Mouse (Mus musculus) heart, adult 18-20 months (tissue): ENCODE measurements at regions not wholly inside any gene's neighbourhood (a gene's known extent, or its start where the extent isn't known, plus 50 kb on each side); places are given as distances from the start of the nearest gene placed in this dataset.
A peak's percentile ranks its signal among the peaks of the same experiment; 100 is the strongest.

Experiments used
- DNase-seq, 2 experiments: peaks; one replicate each; pipeline ENCODE4 v3.0.0; 2021 to 2022; ENCODE audit warnings: mixed read lengths in 1 of 2

DNA sequence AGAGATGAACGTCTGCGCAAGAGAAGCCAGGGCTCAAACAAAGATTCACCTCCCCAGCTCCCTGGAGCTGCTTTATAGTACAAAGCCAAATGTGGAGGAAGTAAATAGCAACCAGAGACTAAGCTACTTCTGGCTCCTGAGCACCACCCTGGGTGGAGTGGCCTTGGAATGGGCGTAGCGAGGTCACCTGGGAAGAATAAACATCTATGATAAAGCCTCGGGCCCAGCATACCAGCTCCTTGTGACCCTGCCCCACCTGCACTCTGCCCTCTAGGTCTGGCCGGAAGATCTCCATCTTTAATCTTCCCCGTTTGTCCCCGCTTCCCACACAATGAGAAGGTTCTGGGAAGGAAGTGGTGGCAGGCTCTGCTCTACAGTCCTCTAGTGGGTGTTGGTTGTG lies 61.0 kb upstream of the Ptpn3 start:
- no peak for DNase-seq

DNA sequence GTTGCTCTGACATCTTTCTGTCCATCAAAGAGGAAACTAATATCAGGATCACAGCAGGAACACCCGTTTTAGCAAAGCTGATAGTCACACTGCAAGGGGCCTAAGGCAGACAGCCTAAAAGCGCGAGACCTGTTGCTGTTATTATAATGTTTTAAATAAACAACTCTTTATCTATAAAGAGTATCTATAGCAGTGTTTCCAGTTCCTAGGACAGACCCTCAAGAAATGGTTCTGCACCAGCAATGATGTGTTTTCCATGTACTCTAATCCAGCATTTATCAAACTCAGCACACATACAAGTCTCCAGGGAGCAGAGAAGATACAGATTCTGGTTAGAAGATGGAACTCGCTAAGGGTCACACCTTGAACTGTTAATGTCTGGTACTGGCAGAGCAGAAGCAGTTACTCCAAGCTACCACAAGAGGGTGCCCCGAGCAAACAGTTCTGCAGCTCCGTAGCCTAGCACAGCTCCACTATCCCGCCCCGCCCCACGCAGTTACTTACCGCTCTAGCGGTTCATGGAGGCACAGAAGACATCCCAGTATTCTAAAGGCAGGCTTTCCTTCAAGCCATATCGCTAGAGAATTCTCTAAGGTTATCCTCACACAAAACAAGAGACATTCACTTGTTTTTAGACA lies 64.2 kb upstream of the Palm2 start:
- peak; percentile 72 to 81 for DNase-seq

DNA sequence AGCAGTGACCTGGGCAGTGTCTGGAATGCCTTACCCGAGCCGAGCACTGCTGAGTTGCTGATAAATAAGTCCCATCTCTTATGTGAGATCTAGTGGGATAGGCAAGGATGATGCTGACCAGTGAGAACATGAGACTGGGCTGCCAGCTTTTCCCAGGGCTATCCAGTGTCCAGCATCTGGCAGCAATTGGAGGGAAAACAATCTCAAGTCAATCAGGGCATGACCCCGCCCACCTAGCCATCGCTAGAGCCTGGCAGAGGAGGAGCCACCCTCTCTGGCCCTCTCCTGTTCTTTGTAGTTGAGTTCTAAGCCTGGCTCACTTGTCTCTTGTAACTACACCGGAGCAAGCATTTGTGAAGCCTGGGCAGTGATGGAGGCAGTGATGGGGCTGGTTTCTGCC lies 56.2 kb upstream of the Palm2 start:
- DNase-seq = no peak

DNA sequence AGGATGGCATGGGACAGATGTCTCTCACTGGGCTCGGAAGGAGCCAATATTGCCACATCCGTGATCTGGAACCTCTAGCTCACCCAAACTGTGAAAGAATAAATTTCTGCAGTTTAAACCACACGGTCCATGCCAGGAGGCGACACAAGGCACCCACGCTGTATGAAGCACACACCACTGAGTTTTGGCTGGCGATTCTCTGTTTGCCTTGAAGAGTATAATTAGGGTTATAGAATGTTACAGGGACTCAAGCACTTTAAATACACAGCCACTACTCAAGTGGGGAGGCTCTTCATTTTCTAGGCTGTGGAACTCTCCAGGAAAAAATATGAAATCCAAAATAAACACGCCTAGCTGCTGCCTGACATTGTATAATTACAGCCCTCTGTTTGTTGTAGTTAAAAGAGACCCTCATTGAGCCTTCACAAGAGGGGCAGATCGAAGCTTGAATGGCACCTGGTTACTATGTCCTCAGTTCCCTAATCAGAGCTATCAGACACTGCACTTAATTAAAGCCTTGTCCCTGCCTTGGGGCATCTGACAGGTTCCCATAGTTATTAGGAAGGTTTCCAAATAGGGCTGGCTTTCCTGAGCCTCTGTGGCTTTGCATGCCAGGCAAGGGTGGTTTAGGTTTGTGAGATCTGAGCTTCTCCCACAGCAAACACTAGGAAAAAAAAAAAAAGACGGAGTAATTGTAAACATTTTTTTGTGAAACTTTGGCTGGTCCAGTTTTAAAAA lies 53.8 kb upstream of the Palm2 start:
- no peak for DNase-seq

DNA sequence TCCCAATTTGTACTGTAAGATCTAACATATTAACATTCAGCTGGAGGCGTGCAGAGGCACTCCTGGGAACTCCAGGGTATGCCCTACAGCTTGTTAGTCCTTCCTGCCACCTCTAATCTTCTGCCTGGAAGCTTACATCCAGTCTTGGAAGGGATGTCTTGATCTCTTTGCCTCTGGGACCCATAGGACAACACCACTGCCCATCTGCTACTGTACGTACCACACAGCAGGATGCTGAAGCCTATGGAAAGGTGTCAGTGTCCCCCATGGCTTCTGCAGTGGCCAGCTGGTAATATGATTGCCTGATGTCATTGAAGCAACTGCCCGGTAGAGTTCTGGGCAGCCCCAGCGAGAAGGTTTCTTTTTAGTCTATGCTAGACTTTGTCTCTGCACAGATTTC lies 52.7 kb upstream of the Palm2 start:
- no peak for DNase-seq
